Mouse (Mus musculus) duodenum, adult 2 months (tissue): ENCODE data around the gene Tsga13. TPM values are rescaled to one million over a fixed set of nuclear protein-coding genes. Genes with fewer than 3 reads are reported as not detected.

ENCODE experiments used
- polyA plus RNA-seq: library from polyadenylated mRNA; depleted of rRNA; stranded (reverse); fragments of >200 nt; gene quantifications from 2 replicates; pipeline ENCODE4 v1.2.3, GENCODE M21; 2012; ENCODE audit warnings: low replicate concordance; rRNA removed

Gene Tsga13
- polyA plus RNA-seq = not detected in 2 replicates

GRCm38 (mm10) chr6:30915473-30915872, at the start of gene Tsga13:
TSS of gene Tsga13 (minus strand) at chr6:30915573.

GRCm38 (mm10) chr6:30958736-30959540, 43.6 kb upstream of the Tsga13 start, which contains the start of gene Klf14:
TSS of gene Klf14 (minus strand) at chr6:30959078.

GRCm38 (mm10) chr6:30896195-30896985, 19.0 kb downstream of the Tsga13 start, which contains the start of gene Copg2:
TSS of gene Copg2 (minus strand) at chr6:30896794.

Other genes with a start within 250 kb of the Tsga13 start
- gene Cep41, start 221.8 kb downstream of the Tsga13 start, polyA plus RNA-seq = 0.49 and 1.2 TPM in 2 replicates
- gene Mest, start 192.0 kb downstream of the Tsga13 start, polyA plus RNA-seq = 5.9 and 19.7 TPM in 2 replicates
- gene Copg2, start 18.8 kb downstream of the Tsga13 start, polyA plus RNA-seq = 1.1 and 1.6 TPM in 2 replicates
- not detected in 2 replicates for gene Klf14, start 43.5 kb upstream of the Tsga13 start, polyA plus RNA-seq